Mouse (Mus musculus): Measurements from ENCODE around the gene Olfr380. TPM values are rescaled to one million over a fixed set of nuclear protein-coding genes. Genes with fewer than 3 reads are reported as not detected.

The Olfr380 gene
- not detected in 3 replicates for total RNA-seq (2017)

GRCm38 (mm10) chr11:73457408-73457807 lies at the start of gene Olfr380:
Olfr380 (minus strand) TSS chr11:73457508.
- no peak for ATAC-seq (replicated peaks; ENCODE audit: insufficient number of reproducible peaks, low FRiP score, low TSS enrichment, poor library complexity, severe bottlenecking)

GRCm38 (mm10) chr11:73491503-73491902 lies 34.2 kb upstream of the Olfr380 start, which contains the start of gene Olfr381:
Olfr381 (minus strand) TSS chr11:73491603.
- no peak for ATAC-seq (replicated peaks; ENCODE audit: insufficient number of reproducible peaks, low FRiP score, low TSS enrichment, poor library complexity, severe bottlenecking)

- ATAC-seq (replicated peaks; ENCODE audit: insufficient number of reproducible peaks, low FRiP score, low TSS enrichment, poor library complexity, severe bottlenecking): no peak
These were observed 28.9 kb downstream of the Olfr380 start, which contains the start of gene Olfr378 for GRCm38 (mm10) chr11:73428377-73428776. Olfr378 (minus strand) TSS chr11:73428477.

Other genes with a start within 250 kb of the Olfr380 start
- not detected in 3 replicates for gene Trpv1, start 223.2 kb downstream of the Olfr380 start, total RNA-seq (2017)
- gene Trpv3, start 190.1 kb downstream of the Olfr380 start, total RNA-seq (2017): not detected in 3 replicates
- gene Aspa, start 127.9 kb downstream of the Olfr380 start, total RNA-seq (2017): 0.49 to 12.6 TPM (median 6.0 TPM) in 3 replicates
- gene Gm49340, start 127.8 kb downstream of the Olfr380 start, total RNA-seq (2017): not detected in 3 replicates
- gene Spata22, start 127.8 kb downstream of the Olfr380 start, total RNA-seq (2017): not detected in 3 replicates
- not detected in 3 replicates for gene Olfr20, start 106.7 kb downstream of the Olfr380 start, total RNA-seq (2017)
- gene Olfr376, start 86.3 kb downstream of the Olfr380 start, total RNA-seq (2017): not detected in 3 replicates
- gene Olfr1, start 57.9 kb downstream of the Olfr380 start, total RNA-seq (2017): not detected in 3 replicates
- gene Olfr378, start 29.0 kb downstream of the Olfr380 start, total RNA-seq (2017): not detected in 3 replicates
- not detected in 3 replicates for gene Olfr381, start 34.1 kb upstream of the Olfr380 start, total RNA-seq (2017)
- gene Olfr382, start 59.7 kb upstream of the Olfr380 start, total RNA-seq (2017): not detected in 3 replicates
- not detected in 3 replicates for gene Olfr385, start 135.5 kb upstream of the Olfr380 start, total RNA-seq (2017)
- gene Olfr384, start 141.1 kb upstream of the Olfr380 start, total RNA-seq (2017): not detected in 3 replicates
- gene Zfp735, start 231.3 kb upstream of the Olfr380 start, total RNA-seq (2017): not detected in 3 replicates

Data from monocyte, adult 5-6 weeks (primary cell).